Mouse (Mus musculus) CD4-positive, CD25-positive, alpha-beta regulatory T cell, adult 9 weeks (primary cell): ENCODE results near the gene Xaf1. TPM values are rescaled to one million over a fixed set of nuclear protein-coding genes. Genes with fewer than 3 reads are reported as not detected.

Source experiments
- polyA plus RNA-seq: library from polyadenylated mRNA; unstranded; fragments of 100-300 nt; shearing (Covaris generic); gene quantifications from one replicate; pipeline ENCODE4 v1.2.1, GENCODE M21; 2017

Gene Xaf1
- polyA plus RNA-seq = 110 TPM

GRCm38 (mm10) chr11:72301334-72301733 is at the start of gene Xaf1:
Gene Xaf1, plus strand, starts transcription at chr11:72301629.

GRCm38 (mm10) chr11:72266960-72267560 is 34.4 kb upstream of the Xaf1 start, which contains the start of gene Slc13a5:
Gene Slc13a5, minus strand, starts transcription at chr11:72267222.

GRCm38 (mm10) chr11:72314151-72314895 is 12.9 kb downstream of the Xaf1 start, which contains the start of gene Fbxo39:
Gene Fbxo39, plus strand, starts transcription at chr11:72314444.

GRCm38 (mm10) chr11:72362347-72362741 is 60.9 kb downstream of the Xaf1 start, which contains the start of gene Tekt1:
Gene Tekt1, minus strand, starts transcription at chr11:72362442.

Other genes with a start within 250 kb of the Xaf1 start
- gene Pitpnm3, start 165.9 kb upstream of the Xaf1 start, polyA plus RNA-seq = not detected
- 0.33 TPM for gene Gm43951, start 94.8 kb upstream of the Xaf1 start, polyA plus RNA-seq
- 31.2 TPM for gene 4933427D14Rik, start 94.2 kb upstream of the Xaf1 start, polyA plus RNA-seq
- gene Txndc17, start 94.1 kb upstream of the Xaf1 start, polyA plus RNA-seq = 123 TPM
- 26.1 TPM for gene Med31, start 86.0 kb upstream of the Xaf1 start, polyA plus RNA-seq
- gene Slc13a5, start 34.4 kb upstream of the Xaf1 start, polyA plus RNA-seq = not detected
- 0.68 TPM for gene Fbxo39, start 12.8 kb downstream of the Xaf1 start, polyA plus RNA-seq
- gene Tekt1, start 60.8 kb downstream of the Xaf1 start, polyA plus RNA-seq = not detected
- not detected for gene Smtnl2, start 110.1 kb downstream of the Xaf1 start, polyA plus RNA-seq
- gene Ggt6, start 133.9 kb downstream of the Xaf1 start, polyA plus RNA-seq = not detected
- gene Mybbp1a, start 139.7 kb downstream of the Xaf1 start, polyA plus RNA-seq = 128 TPM
- gene Spns2, start 188.3 kb downstream of the Xaf1 start, polyA plus RNA-seq = not detected
- gene Spns3, start 248.9 kb downstream of the Xaf1 start, polyA plus RNA-seq = 0.69 TPM